Mouse (Mus musculus) kidney, postnatal 4 days (tissue): ENCODE measurements around the gene Masp1.

ENCODE experiments used
- DNase-seq, 2 experiments: peaks; one replicate each; pipeline ENCODE4 v3.0.0; 2021; ENCODE audit warnings: mixed read lengths in 2 of 2

Gene Masp1

DNA sequence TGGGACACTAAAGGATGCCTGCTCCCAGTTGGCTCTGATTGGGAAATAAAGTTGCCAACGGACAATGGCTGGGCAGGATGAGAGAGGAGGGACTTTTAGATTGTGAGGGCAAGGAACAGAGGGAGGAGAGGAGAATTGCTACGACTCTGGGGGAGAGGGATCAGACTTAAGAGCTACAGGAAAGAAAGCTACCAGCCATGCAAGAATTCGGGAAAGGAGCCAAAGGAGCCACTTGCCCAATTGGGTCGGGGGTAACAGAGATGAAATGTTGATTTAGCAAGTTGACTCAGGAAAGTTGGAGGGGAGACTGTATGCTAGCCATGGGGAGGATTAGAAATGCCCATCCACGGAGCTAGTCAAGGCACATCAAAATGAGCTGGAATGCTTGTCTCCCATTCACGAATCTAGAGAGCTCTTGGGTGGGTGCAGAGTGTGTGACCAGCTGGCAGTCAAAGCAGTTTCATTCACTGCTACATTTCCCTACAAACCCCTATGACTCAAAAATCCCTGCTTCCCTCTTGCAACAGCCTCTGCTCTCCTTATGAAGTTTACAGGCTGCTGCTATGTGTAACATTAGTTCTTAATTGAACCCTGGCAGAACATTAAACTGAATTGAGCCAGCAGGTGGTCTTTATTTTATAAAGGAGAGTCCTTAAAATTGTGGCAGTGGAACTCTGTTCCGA is 61.6 kb downstream of the Masp1 start:
- DNase-seq, result no peak

DNA sequence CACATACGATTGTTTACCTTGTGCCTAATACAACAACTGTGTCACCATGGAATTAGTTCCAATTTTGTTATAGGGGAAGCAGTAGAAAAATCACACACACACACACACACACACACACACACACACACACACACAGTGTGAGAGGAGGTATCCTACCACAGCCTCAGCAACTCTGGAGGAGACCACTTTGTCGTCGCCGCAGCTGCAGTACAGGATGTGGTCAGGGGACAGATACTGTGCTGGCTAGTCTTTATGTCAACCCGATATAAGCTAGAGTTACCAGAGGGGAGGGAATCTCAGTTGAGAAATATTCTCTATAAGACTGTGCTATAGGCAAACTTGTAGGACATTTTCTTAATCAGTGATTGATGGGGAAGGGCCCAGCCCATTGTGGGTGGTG is 63.3 kb downstream of the Masp1 start:
- DNase-seq, result no peak

DNA sequence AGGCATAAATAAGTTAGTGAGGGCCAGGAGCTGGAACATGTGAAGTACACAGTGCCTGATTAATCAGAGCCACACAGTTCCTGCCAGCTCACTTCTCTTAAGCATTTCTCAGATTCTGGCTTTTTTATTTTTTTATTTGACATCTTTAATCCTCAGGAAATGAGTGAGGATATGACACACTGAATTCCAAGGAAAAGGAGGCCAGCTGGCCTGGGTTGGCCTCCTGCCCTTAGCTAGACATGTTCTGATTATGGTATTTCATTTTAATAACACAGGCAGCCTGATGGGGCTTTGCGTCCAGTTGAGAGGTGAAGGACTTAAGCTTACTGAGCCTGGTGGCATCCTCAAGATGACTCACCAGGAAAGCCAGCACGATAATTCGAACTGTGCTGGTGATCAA is 64.1 kb downstream of the Masp1 start:
- DNase-seq, result peak; percentile 72 to 79

DNA sequence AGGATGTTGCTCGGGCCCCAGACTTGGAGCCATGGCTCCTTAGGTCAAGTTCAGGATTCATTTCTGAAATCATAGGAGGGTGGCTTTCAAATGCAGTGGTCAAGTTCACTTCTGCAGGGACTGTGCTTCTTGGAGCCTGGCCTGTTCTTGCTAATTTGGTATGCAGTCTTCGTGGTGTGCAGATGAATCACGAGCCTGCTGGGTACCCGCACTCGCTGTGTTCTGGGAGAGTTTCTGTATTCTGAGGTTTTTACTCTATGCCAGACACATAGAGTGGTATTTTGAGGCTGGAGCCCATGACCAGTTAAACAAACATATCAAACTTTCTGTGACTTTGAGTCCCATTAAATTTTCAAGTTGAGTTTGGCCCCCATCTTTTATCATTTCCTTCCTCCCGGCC is 66.2 kb downstream of the Masp1 start:
- DNase-seq, result no peak

DNA sequence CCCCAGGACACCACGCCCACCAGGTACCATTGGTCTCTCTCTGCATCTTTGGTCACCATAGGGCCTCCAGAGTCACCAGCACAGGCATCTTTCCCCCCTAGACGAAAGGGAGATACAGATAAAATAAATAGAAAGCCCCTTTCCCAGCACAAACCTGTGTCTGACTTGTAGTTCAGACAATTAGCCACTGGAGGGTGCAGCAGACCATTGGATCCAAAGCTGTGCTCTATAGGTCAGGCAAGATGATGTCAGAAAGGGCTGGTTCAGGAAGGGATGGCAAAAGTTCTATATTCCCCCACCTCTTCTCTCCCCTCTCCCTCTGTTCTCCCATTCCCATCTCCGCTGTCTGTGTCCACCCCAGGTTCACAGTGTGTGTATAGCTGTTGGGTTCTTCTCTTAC is 68.1 kb downstream of the Masp1 start:
- DNase-seq, result peak; percentile 74 to 78

DNA sequence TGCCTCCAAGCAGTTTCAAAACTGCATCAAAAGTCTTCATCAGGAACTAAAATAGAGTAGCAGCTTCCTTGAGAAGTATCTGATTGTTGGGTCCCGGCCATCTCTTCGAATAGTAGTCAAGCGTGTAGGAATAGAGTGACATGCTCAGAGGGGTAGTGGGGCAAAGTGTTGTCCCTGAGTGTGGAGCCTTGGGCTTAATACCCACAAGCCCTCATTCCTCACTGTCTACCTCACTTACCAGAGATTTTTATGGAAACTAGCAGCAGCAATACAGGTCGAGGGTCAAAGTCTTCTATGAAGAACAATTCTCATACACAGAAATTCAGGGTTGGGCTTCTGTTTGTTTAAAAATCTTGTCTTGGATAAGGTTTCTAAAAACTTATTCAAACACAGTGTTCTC is 69.8 kb downstream of the Masp1 start:
- no peak for DNase-seq

DNA sequence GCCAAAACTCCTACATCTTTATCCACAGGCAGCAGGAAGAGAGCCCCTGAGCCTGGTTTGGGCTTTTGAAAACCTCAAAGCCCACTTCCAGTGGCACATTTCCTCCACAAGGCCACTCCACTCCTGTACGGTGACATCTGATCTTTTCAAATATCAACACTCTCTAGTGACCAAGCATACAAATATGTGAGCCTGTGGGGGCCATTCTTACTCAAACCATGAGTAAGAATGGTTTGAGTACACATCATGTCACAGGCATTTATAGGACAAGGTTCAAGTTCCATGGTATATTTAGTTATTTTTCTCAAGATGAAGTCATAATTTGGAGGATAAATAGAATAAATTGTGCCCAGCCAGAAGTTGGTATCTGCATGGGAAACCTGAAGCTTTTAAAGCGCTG is 70.7 kb downstream of the Masp1 start:
- DNase-seq, result no peak

DNA sequence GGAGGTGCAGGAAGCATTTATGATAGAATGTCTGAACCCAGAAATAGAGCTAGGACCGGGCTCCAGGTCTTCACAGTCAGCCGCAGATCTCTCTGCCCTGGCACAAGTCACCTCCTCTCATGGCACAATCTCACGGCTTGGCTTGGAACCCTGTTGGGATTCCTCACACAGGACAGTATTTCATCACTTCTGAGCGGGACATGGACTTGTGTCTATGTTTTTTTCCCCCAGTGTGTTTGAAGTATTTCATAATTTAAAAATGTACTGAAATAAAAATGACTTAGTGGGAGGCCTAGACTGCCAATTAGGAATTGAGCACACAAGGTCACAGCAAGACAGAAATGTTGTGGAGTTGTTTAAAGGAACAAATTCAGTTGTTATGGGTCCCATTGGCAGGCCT is 76.4 kb downstream of the Masp1 start:
- DNase-seq, result no peak

DNA sequence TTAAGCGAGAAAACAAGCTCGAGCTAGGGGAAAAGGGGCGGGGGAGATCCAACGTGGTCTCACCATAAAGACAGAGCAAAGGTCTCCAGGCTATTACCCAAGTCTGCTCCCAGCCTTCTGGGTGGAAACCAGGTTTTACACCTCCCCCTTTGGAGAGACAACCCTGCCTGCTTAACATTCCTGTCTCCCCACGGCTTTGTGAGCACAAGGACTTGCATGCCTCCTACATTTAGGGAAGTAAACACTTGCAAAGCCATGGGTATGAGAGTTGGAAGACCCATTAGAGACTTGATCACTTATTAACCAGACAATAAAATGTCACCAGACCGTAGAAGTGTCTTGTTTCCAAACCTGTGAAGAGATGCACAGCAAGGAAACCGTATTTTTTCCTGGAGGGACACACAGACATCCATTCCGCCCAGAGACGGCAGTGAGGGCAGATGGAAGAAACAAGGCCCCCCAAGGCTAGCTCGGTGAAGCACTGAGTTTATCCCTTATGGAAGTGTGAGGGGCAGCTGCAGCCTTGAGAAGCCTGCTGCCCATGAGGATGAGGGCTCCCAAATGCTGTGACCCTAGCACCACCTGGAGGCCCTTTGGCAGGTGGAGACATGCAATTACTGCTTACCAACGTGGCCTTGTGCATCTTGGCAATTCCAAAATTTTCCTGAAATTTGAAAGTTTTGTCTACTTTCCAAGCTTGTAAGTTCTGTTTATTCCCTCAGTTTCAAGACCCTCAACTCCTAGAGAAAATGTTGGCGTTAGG is 83.0 kb downstream of the Masp1 start:
- peak; percentile 25 to 52 for DNase-seq

DNA sequence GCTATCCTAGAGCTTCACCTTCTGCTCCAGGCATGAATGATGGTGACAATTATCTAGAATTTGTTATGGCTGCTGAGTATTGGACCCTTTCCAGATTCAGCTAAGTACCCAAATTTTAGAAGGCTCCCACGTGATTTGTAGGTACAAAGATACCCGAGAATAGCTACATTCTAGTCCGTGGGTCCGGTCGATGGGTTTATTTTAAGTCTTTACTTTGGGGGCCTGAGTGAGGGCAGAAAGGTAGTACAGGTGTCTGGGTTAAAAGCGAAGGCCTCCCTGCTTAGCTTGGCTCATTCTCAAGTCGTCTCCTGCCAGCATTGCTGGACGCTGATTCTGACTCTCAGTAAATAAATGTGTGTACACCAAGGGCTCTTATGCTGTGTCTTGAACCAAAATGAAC is 90.6 kb downstream of the Masp1 start:
- no peak for DNase-seq

DNA sequence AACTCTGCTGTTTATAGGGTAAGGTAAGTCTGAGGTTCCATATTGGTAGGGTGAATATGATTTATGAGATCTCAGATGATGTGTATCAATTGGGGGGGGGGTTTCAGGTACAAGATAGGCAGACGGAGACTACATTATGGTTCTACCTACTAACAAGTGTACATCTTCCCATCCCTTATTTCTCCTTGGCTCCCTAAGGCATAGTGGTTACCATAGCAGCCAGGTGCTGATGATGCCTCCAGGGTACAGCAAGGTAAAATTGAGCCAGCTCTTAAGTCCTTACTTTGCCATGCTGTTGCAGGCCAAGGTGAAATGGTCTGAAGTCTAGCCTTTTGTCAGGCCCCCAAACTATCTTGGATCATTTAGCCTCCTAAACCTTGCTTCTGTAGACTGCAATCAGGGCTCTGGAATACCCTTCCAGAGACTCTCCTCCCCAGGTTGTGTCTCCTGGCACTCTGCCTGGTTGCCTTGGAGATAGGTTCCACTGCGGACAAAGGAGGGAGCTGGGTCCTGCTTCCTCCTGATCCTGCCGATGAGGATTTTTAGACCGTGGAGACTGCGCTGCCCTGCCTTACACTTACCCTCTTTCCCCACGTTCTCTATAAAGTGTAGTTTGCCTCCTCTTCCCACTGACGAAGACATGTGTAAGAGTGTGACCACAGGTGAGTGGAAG is 91.8 kb downstream of the Masp1 start, which contains the start of gene Rtp1:
Gene Rtp1, plus strand, starts transcription at position 487 of the 673 bp plus-strand sequence.
- peak in 1 of 2 experiments; percentile 13 for DNase-seq

DNA sequence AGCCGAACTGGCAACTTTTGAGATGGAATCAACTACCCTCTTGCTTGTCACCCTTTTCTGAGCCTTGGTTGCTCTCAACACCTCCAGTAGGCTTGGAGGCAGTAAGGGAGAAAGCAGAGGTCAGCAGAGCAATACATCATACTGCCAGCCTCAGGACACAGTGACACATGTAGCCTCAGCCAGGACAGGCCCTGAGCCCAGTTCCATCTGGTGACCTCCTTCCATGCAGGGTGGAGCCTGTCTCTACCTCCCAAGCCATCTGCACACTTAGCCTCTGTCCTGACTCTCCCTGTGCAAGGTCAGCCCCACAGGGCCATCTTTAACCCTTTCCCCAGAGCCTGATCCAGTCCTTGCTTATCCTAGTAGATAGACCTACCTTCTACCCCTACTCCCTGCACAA is 92.9 kb downstream of the Masp1 start:
- DNase-seq, result no peak

DNA sequence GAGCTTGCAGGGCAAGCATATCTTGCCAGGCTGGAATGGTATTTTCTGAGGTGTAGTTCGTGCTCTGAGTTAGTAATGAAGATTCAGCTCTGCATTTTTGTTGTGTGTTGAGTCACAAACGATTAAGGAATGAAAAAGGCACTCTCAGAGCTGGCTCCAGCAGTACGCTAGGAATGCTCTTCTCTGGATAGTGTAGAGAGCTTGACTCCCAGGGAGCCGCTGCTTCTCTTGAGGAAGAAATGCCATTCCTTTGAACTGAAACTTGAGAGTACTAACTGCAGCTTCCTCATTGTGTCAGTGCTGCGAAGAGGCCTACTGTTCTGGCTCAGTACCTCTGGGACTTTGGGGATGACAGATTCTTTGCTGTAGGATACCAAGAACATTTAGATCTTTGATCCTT is 96.8 kb downstream of the Masp1 start:
- no peak for DNase-seq

DNA sequence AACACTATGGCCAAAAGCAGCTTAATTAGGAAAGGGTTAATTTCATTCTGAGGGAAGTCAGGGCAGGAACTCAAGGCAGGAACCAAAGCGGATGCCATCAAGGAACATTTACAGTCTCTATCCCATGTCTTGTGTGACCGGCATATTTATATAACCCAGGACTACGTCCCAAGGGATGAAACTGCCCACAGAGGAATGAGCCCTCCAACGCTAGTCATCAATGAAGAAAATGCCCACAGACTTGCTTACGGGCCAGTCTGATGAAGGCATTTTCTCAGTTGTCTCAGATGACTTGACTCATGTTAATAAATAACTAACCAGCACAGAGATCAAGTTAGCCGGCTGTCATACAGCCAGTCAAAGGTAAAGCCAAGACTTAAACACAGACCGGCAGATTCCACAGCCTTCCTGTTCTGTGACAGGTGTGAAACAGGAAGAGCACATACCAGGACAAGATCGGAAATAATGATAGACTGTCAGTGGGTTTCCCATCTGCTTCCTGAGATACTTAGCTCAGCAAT is 101.0 kb downstream of the Masp1 start:
- no peak for DNase-seq

DNA sequence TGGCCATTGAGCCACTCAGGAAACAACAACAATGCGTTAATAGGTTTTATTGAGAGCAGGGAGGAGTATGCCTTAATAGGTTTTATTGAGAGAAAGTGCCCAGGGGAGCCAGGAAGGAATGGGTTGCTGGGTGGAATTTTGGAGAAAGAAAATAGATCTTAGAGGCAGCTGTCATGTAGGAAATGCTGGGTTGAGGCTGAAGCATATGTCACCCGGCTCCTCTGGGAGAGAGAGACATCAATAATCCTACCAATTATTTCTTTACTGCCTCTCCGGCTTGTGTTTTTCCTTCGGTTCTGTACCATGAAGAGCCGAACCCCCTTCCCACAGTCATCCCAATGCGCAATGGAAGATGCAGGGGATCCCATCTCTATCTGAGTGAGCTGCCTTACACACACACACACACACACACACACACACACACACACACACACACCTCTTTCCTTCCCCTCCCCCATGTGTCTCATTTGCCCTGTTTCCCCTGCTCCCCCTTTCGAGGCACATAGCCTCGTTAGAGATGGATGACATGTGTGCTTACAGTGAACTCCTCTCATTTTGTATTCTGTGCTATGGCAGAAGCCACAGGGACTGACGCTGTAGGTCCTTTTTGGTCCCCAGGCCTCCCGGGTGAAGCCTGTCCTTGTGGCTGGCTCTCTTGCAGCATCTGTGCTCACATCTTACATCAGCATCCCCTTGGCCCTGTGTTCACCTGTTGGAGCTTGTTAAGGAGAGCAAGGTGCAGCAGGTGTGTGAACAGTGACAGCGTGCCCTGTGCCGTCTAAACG is 103.0 kb downstream of the Masp1 start:
- DNase-seq, result no peak

DNA sequence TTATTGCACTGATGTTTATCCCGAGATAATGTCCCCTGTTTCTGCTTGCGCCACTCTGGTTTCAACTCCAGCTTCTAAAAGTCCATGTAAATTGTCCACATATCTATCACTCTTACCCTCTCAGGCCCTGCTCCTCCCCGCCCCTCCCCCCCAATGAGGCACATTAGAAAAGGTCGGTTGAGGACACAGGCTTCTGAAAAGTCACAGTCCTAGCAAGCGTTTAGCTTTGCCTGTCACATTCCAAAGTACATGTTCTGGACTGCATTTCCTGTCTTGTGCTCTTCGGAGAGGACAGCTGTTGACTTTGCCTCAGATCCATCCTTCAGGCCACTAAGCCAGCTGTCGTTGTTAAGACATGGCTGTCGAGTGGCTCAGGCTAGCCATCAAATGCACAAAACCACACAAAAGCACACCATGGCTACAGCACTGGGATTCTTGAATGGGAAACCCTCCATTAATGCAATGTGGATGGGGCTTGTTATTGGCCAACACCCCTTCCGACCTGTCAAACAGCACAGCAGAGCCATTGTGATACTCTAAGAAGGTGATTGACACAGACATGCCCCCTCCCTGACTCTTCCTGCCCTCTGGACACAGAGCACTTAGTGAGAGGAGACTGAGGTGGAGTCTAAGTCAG is 103.8 kb downstream of the Masp1 start:
- peak; percentile 9 to 35 for DNase-seq

DNA sequence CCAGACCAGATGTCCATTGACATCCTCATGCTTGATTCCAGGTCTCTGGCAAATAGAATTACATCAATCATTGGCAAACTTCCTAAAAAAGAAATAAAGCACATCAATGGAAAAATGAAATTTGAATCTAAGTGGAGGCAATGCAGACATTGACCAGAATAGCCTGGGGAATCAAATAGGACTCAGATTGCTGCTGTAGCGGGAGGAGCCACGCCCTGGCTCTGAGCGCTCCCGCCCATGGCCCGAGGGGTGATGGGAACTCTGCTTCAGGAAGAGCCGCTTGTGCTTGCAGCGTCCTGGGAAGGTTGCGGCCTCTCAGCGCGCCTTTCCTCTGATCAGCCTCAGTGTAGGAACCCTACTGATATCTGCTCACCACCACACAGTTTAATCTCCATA is 104.4 kb downstream of the Masp1 start:
- DNase-seq, result peak; percentile 49 to 66

DNA sequence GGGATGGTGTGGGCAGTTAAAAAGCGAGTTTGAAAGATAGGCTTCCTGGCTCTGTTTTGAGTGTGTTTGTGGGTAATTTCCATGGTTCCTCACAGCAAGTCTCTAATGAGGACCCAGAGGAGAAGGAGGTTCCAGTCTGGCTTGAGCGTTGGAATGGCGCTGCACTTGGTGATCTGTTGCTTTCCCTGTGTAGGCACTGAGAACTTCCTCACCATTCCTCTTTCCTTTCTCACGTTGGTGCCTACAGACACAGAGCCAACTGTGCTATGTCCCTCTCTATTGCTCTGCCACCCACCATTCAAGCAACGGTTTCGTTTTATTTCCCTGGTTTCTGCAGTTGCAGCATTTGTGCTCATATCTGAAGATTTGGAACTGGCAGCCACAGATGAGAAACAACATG is 107.7 kb downstream of the Masp1 start:
- no peak for DNase-seq

DNA sequence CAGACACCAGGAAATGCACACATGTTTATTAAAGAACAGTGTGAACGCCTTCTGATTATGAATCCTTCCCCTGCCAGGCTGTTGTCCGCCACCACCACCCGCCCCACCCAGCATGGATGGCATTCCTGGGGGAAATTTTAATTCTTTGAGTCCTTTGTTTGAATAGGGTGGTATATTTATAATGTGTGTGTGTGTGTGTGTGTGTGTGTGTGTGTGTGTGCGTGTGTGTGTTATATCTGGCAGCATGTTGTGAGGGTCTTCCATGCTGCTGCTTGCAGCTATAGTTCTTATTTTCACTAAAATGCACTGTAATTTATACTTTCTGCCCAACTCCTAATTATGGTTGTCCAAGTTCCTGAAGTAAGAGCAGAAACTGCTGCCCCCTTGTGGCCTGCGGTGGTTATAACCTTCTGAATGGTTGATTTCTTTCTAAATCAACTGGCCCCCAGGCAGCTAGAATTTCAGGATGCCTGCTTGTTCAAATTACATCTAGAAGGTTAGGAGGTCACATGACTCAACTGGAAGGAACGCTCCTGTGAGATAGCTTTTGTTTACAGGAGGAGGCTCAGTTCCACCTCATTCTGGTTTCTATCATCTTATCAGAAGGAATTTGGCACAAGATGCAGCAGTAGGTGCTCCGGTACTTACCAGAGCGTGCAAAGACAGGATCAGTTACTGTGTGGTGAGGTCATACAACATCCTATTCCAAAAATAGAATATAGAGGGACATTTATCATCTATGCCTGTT is 117.4 kb downstream of the Masp1 start:
- peak; percentile 88 to 90 for DNase-seq

DNA sequence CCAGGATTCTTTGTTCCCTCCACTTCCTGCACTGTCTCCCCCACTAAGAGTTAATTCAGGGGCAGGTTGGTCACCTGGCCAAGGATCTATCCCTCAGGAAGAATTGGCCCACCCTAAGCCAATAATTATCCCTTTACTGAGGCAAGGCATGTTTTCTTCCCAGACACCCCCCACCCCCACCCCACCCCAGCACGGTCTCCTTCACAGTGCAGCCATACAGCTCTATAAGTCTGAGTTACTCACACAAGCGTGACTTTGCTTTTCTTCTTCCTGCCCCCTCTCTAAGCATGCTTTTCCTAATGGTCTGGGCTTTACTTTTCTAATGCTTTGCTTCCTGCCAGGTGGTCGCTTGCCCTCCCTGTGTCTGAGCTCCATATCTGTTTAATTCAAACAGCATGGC is 118.7 kb downstream of the Masp1 start:
- no peak for DNase-seq

DNA sequence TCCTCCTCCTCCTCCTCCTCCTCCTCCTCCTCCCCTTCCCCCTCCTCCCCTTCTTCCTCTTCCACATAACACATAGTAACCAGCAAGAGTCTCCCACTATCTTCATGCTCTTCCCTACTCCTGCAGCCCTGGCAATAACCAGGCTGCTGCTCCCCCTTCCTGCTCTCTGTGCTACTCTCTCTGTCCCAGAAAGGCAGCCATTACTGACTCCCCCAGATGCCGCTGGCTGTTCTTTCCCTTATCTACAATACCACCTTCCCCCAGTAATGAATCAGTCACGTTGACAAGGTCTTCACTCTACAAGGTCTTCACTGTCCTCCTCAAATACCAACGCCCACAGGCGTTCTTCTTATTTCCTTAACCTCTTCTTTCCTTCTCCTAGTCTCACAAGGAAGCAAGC is 119.2 kb downstream of the Masp1 start:
- peak in 1 of 2 experiments; percentile 38 for DNase-seq
